Mouse (Mus musculus) thymus, postnatal 25 days (tissue): ENCODE measurements around the gene Rbms3.

Source experiments
- DNase-seq: peaks from one replicate; pipeline ENCODE4 v3.0.0; 2022

Gene Rbms3

GRCm38 (mm10) chr9:116956156-116956555 lies 673.6 kb downstream of the Rbms3 start:
- no peak for DNase-seq

GRCm38 (mm10) chr9:116948211-116948610 lies 681.5 kb downstream of the Rbms3 start:
- DNase-seq: no peak

GRCm38 (mm10) chr9:116947369-116947768 lies 682.3 kb downstream of the Rbms3 start:
- DNase-seq: no peak

- no peak for DNase-seq
These were observed 682.9 kb downstream of the Rbms3 start for GRCm38 (mm10) chr9:116946787-116947186.

GRCm38 (mm10) chr9:116945689-116946088 lies 684.0 kb downstream of the Rbms3 start:
- DNase-seq: no peak

GRCm38 (mm10) chr9:116943902-116944301 lies 685.8 kb downstream of the Rbms3 start:
- no peak for DNase-seq

- DNase-seq: no peak
These were observed 688.6 kb downstream of the Rbms3 start for GRCm38 (mm10) chr9:116941116-116941515.

- no peak for DNase-seq
These were observed 689.0 kb downstream of the Rbms3 start for GRCm38 (mm10) chr9:116940693-116941092.

- no peak for DNase-seq
These were observed 701.4 kb downstream of the Rbms3 start for GRCm38 (mm10) chr9:116928338-116928737.

- no peak for DNase-seq
These were observed 706.6 kb downstream of the Rbms3 start for GRCm38 (mm10) chr9:116923151-116923550.

GRCm38 (mm10) chr9:116922561-116922960 lies 707.2 kb downstream of the Rbms3 start:
- no peak for DNase-seq

- no peak for DNase-seq
These were observed 710.2 kb downstream of the Rbms3 start for GRCm38 (mm10) chr9:116919441-116920019.

GRCm38 (mm10) chr9:116912493-116912847 lies 717.2 kb downstream of the Rbms3 start:
- DNase-seq: no peak

- no peak for DNase-seq
These were observed 717.8 kb downstream of the Rbms3 start for GRCm38 (mm10) chr9:116911781-116912492.

GRCm38 (mm10) chr9:116909511-116909910 lies 720.2 kb downstream of the Rbms3 start:
- DNase-seq: no peak

GRCm38 (mm10) chr9:116906955-116907354 lies 722.8 kb downstream of the Rbms3 start:
- no peak for DNase-seq

GRCm38 (mm10) chr9:116905646-116906045 lies 724.1 kb downstream of the Rbms3 start:
- DNase-seq: no peak

GRCm38 (mm10) chr9:116903304-116903993 lies 726.3 kb downstream of the Rbms3 start:
- no peak for DNase-seq

- DNase-seq: no peak
These were observed 730.3 kb downstream of the Rbms3 start for GRCm38 (mm10) chr9:116899403-116899802.

GRCm38 (mm10) chr9:116886973-116887680 lies 742.6 kb downstream of the Rbms3 start:
- DNase-seq: no peak

- no peak for DNase-seq
These were observed 744.1 kb downstream of the Rbms3 start for GRCm38 (mm10) chr9:116885617-116886016.

- DNase-seq: no peak
These were observed 749.2 kb downstream of the Rbms3 start for GRCm38 (mm10) chr9:116880503-116880902.
